Mouse (Mus musculus): Measurements from ENCODE around the gene Casp6. TPM values are rescaled to one million over a fixed set of nuclear protein-coding genes. Genes with fewer than 3 reads are reported as not detected.

Casp6 gene
- polyA plus RNA-seq, 1 experiment, result 12.7 TPM

DNA sequence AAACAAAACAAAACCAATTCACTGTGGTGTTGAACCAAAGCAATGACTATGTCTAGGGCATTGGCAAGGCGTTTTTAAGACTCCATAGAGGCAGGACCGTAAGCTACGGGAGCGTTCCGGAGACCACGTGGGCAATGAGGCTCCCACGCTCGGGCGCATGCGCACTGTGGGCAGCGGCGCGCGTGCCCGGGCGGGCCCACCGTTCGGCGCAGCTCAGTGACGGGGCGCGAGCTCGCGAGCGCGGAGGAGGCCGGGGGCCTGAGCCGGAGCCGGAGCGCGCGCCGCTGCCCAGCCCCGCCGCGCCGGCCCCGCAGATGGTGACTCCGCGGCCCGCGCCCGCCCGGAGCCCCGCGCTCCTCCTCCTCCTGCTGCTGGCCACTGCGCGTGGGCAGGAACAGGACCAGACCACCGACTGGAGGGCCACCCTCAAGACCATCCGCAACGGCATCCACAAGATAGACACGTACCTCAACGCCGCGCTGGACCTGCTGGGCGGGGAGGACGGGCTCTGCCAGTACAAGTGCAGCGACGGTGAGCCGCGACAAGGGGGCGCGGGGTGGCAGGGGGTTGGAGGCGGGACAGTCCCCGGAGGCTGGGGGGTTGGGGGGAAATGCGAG, 22.7 kb upstream of the Casp6 start, which contains the start of gene Pla2g12a:
Pla2g12a (plus strand) TSS at position 202 of the 617 bp plus-strand sequence.
- peak within 1 kb of the TSS; percentile 60 for H3K4me3 ChIP-seq
- H3K4me2 ChIP-seq (ENCODE audit: low read depth), result peak within 1 kb of the TSS; percentile 99
- no peaks in the 10 kb centered on the region for H3K79me2 ChIP-seq (ENCODE audit: control insufficient read depth, insufficient read depth)
- no peaks in the 10 kb centered on the region for H3K27me3 ChIP-seq (ENCODE audit: control insufficient read depth, insufficient read depth, insufficient read length)
- no peak for TF ChIP-seq MYOG (IDR thresholded peaks at IDR 0.05; ENCODE audit: control insufficient read depth in 1 of 3, insufficient read depth in 1 of 3, insufficient read length in 2 of 3, low read depth in 2 of 3)
- no peak for TF ChIP-seq TCF12 (IDR thresholded peaks at IDR 0.05; ENCODE audit: insufficient read depth, poor library complexity, severe bottlenecking)
- peak; percentile 37 for TF ChIP-seq POLR2AphosphoS2 (IDR thresholded peaks at IDR 0.05; ENCODE audit: insufficient read length, low read depth)
- no peak for TF ChIP-seq SRF (IDR thresholded peaks at IDR 0.05; ENCODE audit: control insufficient read depth, insufficient read length, low read depth)
- no peak for TF ChIP-seq TCF3 (IDR thresholded peaks at IDR 0.05; ENCODE audit: insufficient read length, low read depth)
- TF ChIP-seq E2F4 (IDR thresholded peaks at IDR 0.05; ENCODE audit: insufficient read depth), result no peak
- no peak for TF ChIP-seq MYOD1 (IDR thresholded peaks at IDR 0.05; ENCODE audit: control insufficient read depth in 1 of 3, insufficient read length in 2 of 3, low read depth in 2 of 3)
- no peak for TF ChIP-seq REST (IDR thresholded peaks at IDR 0.05; ENCODE audit: insufficient read depth, insufficient read length)
- TF ChIP-seq MAX (IDR thresholded peaks at IDR 0.05; ENCODE audit: low read depth), result no peak
- peak; percentile 65 for TF ChIP-seq POLR2A (IDR thresholded peaks at IDR 0.05; ENCODE audit: insufficient read length, low read depth)
- no peak for TF ChIP-seq CEBPB (IDR thresholded peaks at IDR 0.05; ENCODE audit: insufficient read depth, poor library complexity, severe bottlenecking)
- TF ChIP-seq USF1 (IDR thresholded peaks at IDR 0.05; ENCODE audit: low read depth), result peak; percentile 92
- peak within 1 kb of the TSS; percentile 52 for H3ac ChIP-seq (ENCODE audit: control insufficient read depth, insufficient read length)
- H3K36me3 ChIP-seq (ENCODE audit: control insufficient read depth, insufficient read depth), result no peaks in the 10 kb centered on the region

DNA sequence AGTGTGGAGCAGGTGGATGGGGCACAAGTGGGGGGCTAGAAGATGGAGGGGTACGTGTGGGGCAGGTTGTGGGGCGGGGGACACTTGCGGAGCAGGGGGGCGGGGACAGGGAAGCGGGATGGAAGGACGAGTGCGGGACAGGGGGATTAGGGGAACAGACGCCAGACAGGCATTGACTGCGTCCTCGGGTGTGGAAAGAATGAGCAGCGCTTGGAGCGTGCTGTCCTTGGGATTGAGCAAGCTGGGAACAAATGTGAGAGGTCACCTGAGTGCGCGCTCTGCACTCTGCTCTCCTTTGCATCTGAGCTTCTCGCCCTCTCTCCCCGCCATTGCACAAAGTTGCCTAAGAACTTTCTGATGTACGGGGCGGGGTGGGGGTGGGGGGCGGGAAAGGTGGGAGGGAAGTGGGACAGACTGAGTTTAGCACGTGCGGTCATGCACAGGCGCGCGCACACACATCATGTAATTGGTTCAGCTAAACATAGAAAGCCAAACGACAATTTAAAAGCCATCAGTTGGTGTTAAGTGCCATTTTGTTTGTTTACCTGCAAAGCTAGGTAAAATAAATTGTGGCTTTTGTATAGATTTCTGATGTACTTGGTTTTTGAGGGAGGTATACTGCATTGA, 22.0 kb upstream of the Casp6 start:
- TF ChIP-seq REST (IDR thresholded peaks at IDR 0.05; ENCODE audit: insufficient read depth, insufficient read length) (no peak), CEBPB (IDR thresholded peaks at IDR 0.05; ENCODE audit: insufficient read depth, poor library complexity, severe bottlenecking) (no peak), TCF3 (IDR thresholded peaks at IDR 0.05; ENCODE audit: insufficient read length, low read depth) (no peak), TCF12 (IDR thresholded peaks at IDR 0.05; ENCODE audit: insufficient read depth, poor library complexity, severe bottlenecking) (no peak), MAX (IDR thresholded peaks at IDR 0.05; ENCODE audit: low read depth) (no peak), MYOG (IDR thresholded peaks at IDR 0.05; ENCODE audit: control insufficient read depth in 1 of 3, insufficient read depth in 1 of 3, insufficient read length in 2 of 3, low read depth in 2 of 3) (no peak), USF1 (IDR thresholded peaks at IDR 0.05; ENCODE audit: low read depth) (no peak), E2F4 (IDR thresholded peaks at IDR 0.05; ENCODE audit: insufficient read depth) (no peak), MYOD1 (IDR thresholded peaks at IDR 0.05; ENCODE audit: control insufficient read depth in 1 of 3, insufficient read length in 2 of 3, low read depth in 2 of 3) (no peak), POLR2AphosphoS2 (IDR thresholded peaks at IDR 0.05; ENCODE audit: insufficient read length, low read depth) (no peak), SRF (IDR thresholded peaks at IDR 0.05; ENCODE audit: control insufficient read depth, insufficient read length, low read depth) (no peak), POLR2A (IDR thresholded peaks at IDR 0.05; ENCODE audit: insufficient read length, low read depth) (no peak)
- Histone ChIP-seq H3ac (ENCODE audit: control insufficient read depth, insufficient read length) (peak overlapping the region; percentile 52), H3K79me2 (ENCODE audit: control insufficient read depth, insufficient read depth) (no peaks in the 10 kb centered on the region), H3K27me3 (ENCODE audit: control insufficient read depth, insufficient read depth, insufficient read length) (no peaks in the 10 kb centered on the region), H3K36me3 (ENCODE audit: control insufficient read depth, insufficient read depth) (no peaks in the 10 kb centered on the region), H3K4me2 (ENCODE audit: low read depth) (peak overlapping the region; percentile 55), H3K4me3 (peak overlapping the region; percentile 60)

DNA sequence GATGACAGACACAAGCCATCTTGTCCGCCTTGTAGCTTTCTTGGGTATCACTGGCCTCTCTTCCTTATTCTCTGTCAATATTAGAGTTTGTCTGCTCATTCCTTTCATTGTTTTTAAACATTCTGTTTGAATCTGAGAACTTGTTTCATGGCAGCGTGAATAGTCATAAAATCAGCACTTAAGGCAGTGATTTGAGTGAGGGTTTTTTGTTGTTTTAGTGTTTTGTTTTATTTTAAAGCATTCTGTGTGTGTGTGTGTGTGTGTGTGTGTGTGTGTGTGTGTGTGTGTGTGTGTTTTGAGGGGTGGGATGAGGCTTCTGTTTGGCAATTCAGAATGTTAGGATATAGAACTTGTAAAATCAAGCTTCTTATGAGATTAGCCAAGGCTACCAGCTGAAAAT, 21.3 kb upstream of the Casp6 start:
- Histone ChIP-seq H3K27me3 (ENCODE audit: control insufficient read depth, insufficient read depth, insufficient read length) (no peaks in the 10 kb centered on the region), H3K79me2 (ENCODE audit: control insufficient read depth, insufficient read depth) (no peaks in the 10 kb centered on the region), H3K4me2 (ENCODE audit: low read depth) (peak overlapping the region; percentile 8), H3K4me3 (peak overlapping the region; percentile 60), H3K36me3 (ENCODE audit: control insufficient read depth, insufficient read depth) (no peaks in the 10 kb centered on the region), H3ac (ENCODE audit: control insufficient read depth, insufficient read length) (no peak overlapping the region)
- no peak for TF ChIP-seq TCF12 (IDR thresholded peaks at IDR 0.05; ENCODE audit: insufficient read depth, poor library complexity, severe bottlenecking)
- TF ChIP-seq E2F4 (IDR thresholded peaks at IDR 0.05; ENCODE audit: insufficient read depth), result no peak
- no peak for TF ChIP-seq MYOG (IDR thresholded peaks at IDR 0.05; ENCODE audit: control insufficient read depth in 1 of 3, insufficient read depth in 1 of 3, insufficient read length in 2 of 3, low read depth in 2 of 3)
- TF ChIP-seq SRF (IDR thresholded peaks at IDR 0.05; ENCODE audit: control insufficient read depth, insufficient read length, low read depth), result no peak
- no peak for TF ChIP-seq MAX (IDR thresholded peaks at IDR 0.05; ENCODE audit: low read depth)

DNA sequence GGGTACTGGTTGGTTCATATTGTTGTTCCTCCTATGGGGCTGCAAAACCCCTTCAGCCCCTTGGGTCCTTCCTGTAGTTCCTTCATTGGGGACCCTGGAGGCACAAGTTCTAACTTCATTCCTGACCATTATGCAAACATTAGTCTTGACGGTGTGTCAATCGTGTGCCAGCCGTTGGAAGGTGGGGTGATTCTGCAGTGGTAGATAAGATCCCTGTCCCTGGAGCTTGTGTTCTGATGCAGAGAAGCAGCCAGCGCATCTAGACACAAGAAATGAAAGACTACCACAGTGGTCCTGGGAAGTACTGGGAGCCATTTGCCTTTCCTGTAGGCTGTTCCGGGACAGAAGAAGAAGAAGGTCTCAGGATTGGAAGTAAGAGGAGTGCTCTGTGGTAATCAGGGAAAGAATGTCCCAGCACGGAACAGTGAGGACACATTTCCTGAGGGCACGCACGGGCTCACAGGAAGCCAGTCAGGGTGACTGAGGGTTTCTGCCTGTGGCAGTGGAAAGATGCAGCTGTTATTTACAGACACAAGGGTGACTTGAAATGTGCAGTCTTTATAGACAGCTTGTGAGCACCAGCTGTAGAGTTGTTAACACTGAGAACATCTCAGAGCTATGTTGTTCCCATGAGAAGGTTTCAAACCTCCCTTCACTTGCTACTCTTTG, 20.2 kb upstream of the Casp6 start:
- Histone ChIP-seq H3K36me3 (ENCODE audit: control insufficient read depth, insufficient read depth) (no peaks in the 10 kb centered on the region), H3K4me2 (ENCODE audit: low read depth) (no peak overlapping the region), H3K79me2 (ENCODE audit: control insufficient read depth, insufficient read depth) (no peaks in the 10 kb centered on the region), H3K27me3 (ENCODE audit: control insufficient read depth, insufficient read depth, insufficient read length) (no peaks in the 10 kb centered on the region), H3ac (ENCODE audit: control insufficient read depth, insufficient read length) (no peak overlapping the region), H3K4me3 (no peak overlapping the region)
- TF ChIP-seq TCF12 (IDR thresholded peaks at IDR 0.05; ENCODE audit: insufficient read depth, poor library complexity, severe bottlenecking) (no peak), CEBPB (IDR thresholded peaks at IDR 0.05; ENCODE audit: insufficient read depth, poor library complexity, severe bottlenecking) (no peak), SRF (IDR thresholded peaks at IDR 0.05; ENCODE audit: control insufficient read depth, insufficient read length, low read depth) (no peak), E2F4 (IDR thresholded peaks at IDR 0.05; ENCODE audit: insufficient read depth) (no peak), POLR2A (IDR thresholded peaks at IDR 0.05; ENCODE audit: insufficient read length, low read depth) (no peak), POLR2AphosphoS2 (IDR thresholded peaks at IDR 0.05; ENCODE audit: insufficient read length, low read depth) (no peak), MYOG (IDR thresholded peaks at IDR 0.05; ENCODE audit: control insufficient read depth in 1 of 3, insufficient read depth in 1 of 3, insufficient read length in 2 of 3, low read depth in 2 of 3) (no peak), TCF3 (IDR thresholded peaks at IDR 0.05; ENCODE audit: insufficient read length, low read depth) (no peak), USF1 (IDR thresholded peaks at IDR 0.05; ENCODE audit: low read depth) (no peak), MAX (IDR thresholded peaks at IDR 0.05; ENCODE audit: low read depth) (no peak), MYOD1 (IDR thresholded peaks at IDR 0.05; ENCODE audit: control insufficient read depth in 1 of 3, insufficient read length in 2 of 3, low read depth in 2 of 3) (no peak), REST (IDR thresholded peaks at IDR 0.05; ENCODE audit: insufficient read depth, insufficient read length) (no peak)
